Mouse (Mus musculus) CD4-positive, CD25-positive, alpha-beta regulatory T cell, adult 4 months (primary cell): ENCODE data around the gene Eml4. TPM values are rescaled to one million over a fixed set of nuclear protein-coding genes. Genes with fewer than 3 reads are reported as not detected.
A peak's percentile ranks its signal among the peaks of the same experiment; 100 is the strongest.

Experiments
- ATAC-seq: one replicate; pipeline ENCODE4 v1.8.0; 2017
- polyA plus RNA-seq, 2 experiments: library from polyadenylated mRNA; unstranded; fragments of 100-300 nt; shearing (Covaris generic); gene quantifications; one replicate each; pipeline ENCODE4 v1.2.1; 2017

The Eml4 gene
- polyA plus RNA-seq, 2 experiments from 2014 or later, result 15.6 to 15.8 TPM

- ATAC-seq, result no peak
Measured at GRCm38 (mm10) chr17:83503693-83504092, 153.0 kb downstream of the Eml4 start.

GRCm38 (mm10) chr17:83512130-83512529 is 161.4 kb downstream of the Eml4 start:
- no peak for ATAC-seq

GRCm38 (mm10) chr17:83513655-83514212 is 163.0 kb downstream of the Eml4 start:
- peak; percentile 21 for ATAC-seq

GRCm38 (mm10) chr17:83514213-83514701 is 163.5 kb downstream of the Eml4 start:
- ATAC-seq, result peak; percentile 92

GRCm38 (mm10) chr17:83517280-83518015 is 166.7 kb downstream of the Eml4 start, which contains the start of gene Cox7a2l:
Cox7a2l (minus strand) TSS chr17:83517330.
- no peak for ATAC-seq

GRCm38 (mm10) chr17:83521881-83522280 is 171.2 kb downstream of the Eml4 start:
- no peak for ATAC-seq

- no peak for ATAC-seq
Measured at GRCm38 (mm10) chr17:83522590-83523379, 172.1 kb downstream of the Eml4 start.

- no peak for ATAC-seq
Measured at GRCm38 (mm10) chr17:83524753-83525152, 174.0 kb downstream of the Eml4 start.

GRCm38 (mm10) chr17:83525596-83525995 is 174.9 kb downstream of the Eml4 start:
- ATAC-seq, result no peak

- no peak for ATAC-seq
Measured at GRCm38 (mm10) chr17:83526091-83526561, 175.4 kb downstream of the Eml4 start.

GRCm38 (mm10) chr17:83526624-83527532 is 176.1 kb downstream of the Eml4 start:
- peak; percentile 98 for ATAC-seq

- ATAC-seq, result peak; percentile 24
Measured at GRCm38 (mm10) chr17:83527651-83528381, 177.1 kb downstream of the Eml4 start.

Other genes starting within 250 kb of the Eml4 start
- gene Pkdcc, start 135.6 kb upstream of the Eml4 start, polyA plus RNA-seq, result not detected
- gene Cox7a2l, start 166.4 kb downstream of the Eml4 start, polyA plus RNA-seq, result 100 to 1,000 TPM; 545 to 584 TPM